25 mouse cellular contexts compared by ENCODE assay signal in the genomic region with DNA sequence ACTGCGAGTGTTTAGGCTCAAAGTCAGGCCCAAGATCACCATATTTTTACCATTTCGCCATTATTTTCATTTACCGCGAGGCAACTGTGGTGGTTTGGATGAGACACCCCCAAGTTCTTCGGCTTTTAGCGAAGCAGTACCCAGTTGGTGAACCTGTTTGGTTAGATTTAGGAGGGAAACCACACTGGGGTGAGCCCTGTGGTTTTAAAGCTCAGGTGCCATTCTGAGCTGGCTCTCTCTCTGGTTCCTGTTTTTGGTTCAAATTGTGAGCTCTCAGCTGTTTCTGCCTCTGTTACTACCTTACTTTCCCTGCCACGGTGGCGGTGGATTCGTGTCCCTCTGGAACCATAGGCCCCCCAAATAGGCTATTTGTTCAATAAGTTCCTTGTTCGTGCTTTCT.
A peak's percentile ranks its signal among the peaks of the same experiment; 100 is the strongest.
DNase-seq lines count a peak whose midpoint lies in the region; ATAC-seq and TF ChIP-seq lines count a peak whose summit lies in the region.
"Had no signal": no experiment of that assay in that cellular context is flagged by ENCODE, and none has a peak within 500 bp of the region (broad histone marks: within the 10 kb centered on the region; RNA-seq: fewer than 3 reads in every experiment).

No protein-coding gene starts in this region.

- no peak overlapping the region for H3K27ac ChIP-seq in midbrain, embryonic 11.5 days (ENCODE audit: low read depth, low read length)
- H3K27ac ChIP-seq in midbrain, embryonic 13.5 days: no peak overlapping the region
- no peak overlapping the region for H3K27ac ChIP-seq in CH12.LX (ENCODE audit: insufficient read depth, low read depth)
- H3K27ac ChIP-seq: embryonic facial prominence, embryonic 13.5 days; forebrain, embryonic 12.5 days; heart, embryonic 15.5 days; hindbrain, embryonic 15.5 days had no signal

- H3K9ac ChIP-seq in midbrain, embryonic 11.5 days (ENCODE audit: low read length): no peak overlapping the region
- H3K9ac ChIP-seq in midbrain, embryonic 13.5 days (replicated peaks): no peak overlapping the region
- no peak overlapping the region for H3K9ac ChIP-seq in CH12.LX (ENCODE audit: insufficient read depth, low read depth)
- H3K9ac ChIP-seq: embryonic facial prominence, embryonic 13.5 days; forebrain, embryonic 12.5 days; forebrain, embryonic 15.5 days; heart, embryonic 15.5 days; hindbrain, embryonic 15.5 days had no signal

- dilution Hi-C loops in CH12.LX (cut with MboI; ENCODE audit: extremely low pct_ligation_motif_present, extremely low pct_unique_long_range_greater_than_20kb, low sequenced_read_pairs): no loop called here

- no peaks in the 10 kb centered on the region for H3K36me3 ChIP-seq in midbrain, embryonic 11.5 days (ENCODE audit: control insufficient read depth, insufficient read depth, low read length)
- no peaks in the 10 kb centered on the region for H3K36me3 ChIP-seq in midbrain, embryonic 13.5 days
- H3K36me3 ChIP-seq in CH12.LX (replicated peaks in 1 of 2; ENCODE audit: control insufficient read depth in 1 of 2, insufficient read depth in 1 of 2, low read length in 1 of 2): no peaks in the 10 kb centered on the region
- H3K36me3 ChIP-seq: embryonic facial prominence, embryonic 13.5 days; forebrain, embryonic 12.5 days; forebrain, embryonic 15.5 days; G1E; heart, embryonic 15.5 days; hindbrain, embryonic 15.5 days had no signal

- no peaks in the 10 kb centered on the region for H3K4me1 ChIP-seq in midbrain, embryonic 11.5 days (ENCODE audit: control insufficient read depth, insufficient read depth, low read length)
- H3K4me1 ChIP-seq in midbrain, embryonic 13.5 days (replicated peaks): peaks cover 30% of the 10 kb centered on the region
- peaks cover 3 to 10% of the 10 kb centered on the region in 2 experiments; a peak in 3 of 4 replicates for H3K4me1 ChIP-seq in CH12.LX (ENCODE audit: control insufficient read depth in 1 of 2, insufficient read depth in 2 of 2)

- no peak for TF ChIP-seq CTCF in CH12.LX (conservative IDR thresholded peaks at IDR 0.05 in 1 of 2, IDR thresholded peaks at IDR 0.05 in 1 of 2; ENCODE audit: low read depth in 2 of 2, low read length in 2 of 2)

- no peak overlapping the region for H3K4me2 ChIP-seq in midbrain, embryonic 11.5 days
- no peak overlapping the region for H3K4me2 ChIP-seq in midbrain, embryonic 13.5 days (replicated peaks)
- H3K4me2 ChIP-seq in CH12.LX (ENCODE audit: insufficient read depth, low read depth, poor library complexity, severe bottlenecking): peak overlapping the region; percentile 59; the same call in 1 of the 2 replicates
- H3K4me2 ChIP-seq: embryonic facial prominence, embryonic 13.5 days; forebrain, embryonic 12.5 days; forebrain, embryonic 15.5 days; heart, embryonic 15.5 days; hindbrain, embryonic 15.5 days had no signal

- intact Hi-C loops in gastrocnemius, postnatal 36 days (cut with DNase I): loop anchor here (10.0 kb wide), 1 partner anchor 1122 kb away; no protein-coding TSS in a partner anchor
- intact Hi-C loops in heart, postnatal 25 days (cut with DNase I): loop anchor here (5.0 kb wide), 2 partner anchors 1120 to 1440 kb away; no protein-coding TSS in a partner anchor

- no peak overlapping the region for H3K4me3 ChIP-seq in midbrain, embryonic 11.5 days (ENCODE audit: low read depth, low read length)
- H3K4me3 ChIP-seq in midbrain, embryonic 13.5 days (replicated peaks): no peak overlapping the region
- H3K4me3 ChIP-seq in CH12.LX (replicated peaks in 1 of 3; ENCODE audit: low read depth in 2 of 3, low read length in 2 of 3, poor library complexity in 1 of 3): no peak overlapping the region
- H3K4me3 ChIP-seq: embryonic facial prominence, embryonic 13.5 days; erythroblast, embryonic 14.5 days; forebrain, embryonic 12.5 days; forebrain, embryonic 15.5 days; heart, embryonic 15.5 days; hindbrain, embryonic 15.5 days had no signal

- no peak for ATAC-seq in midbrain, embryonic 11.5 days (ENCODE audit: low FRiP score)
- ATAC-seq in midbrain, embryonic 13.5 days: no peak
- ATAC-seq in granulocyte monocyte progenitor cell, adult 5-6 weeks (replicated peaks; ENCODE audit: poor library complexity, severe bottlenecking): 0 out of 2 replicates have a peak, but pooled peaks have one; percentile 28
- ATAC-seq: forebrain, embryonic 15.5 days; intestine, postnatal 0 days; Patski had no signal

- H3K79me2 ChIP-seq in CH12.LX (replicated peaks; ENCODE audit: control insufficient read depth, extremely low read depth, insufficient read depth, poor library complexity, severe bottlenecking): no peaks in the 10 kb centered on the region

- peak; percentile 66 for DNase-seq in midbrain, embryonic 11.5 days (ENCODE audit: low spot score, missing footprints)
- DNase-seq in A20 (ENCODE audit: low read depth, low spot score) (peak; percentile 53), CH12.LX (ENCODE audit: extremely low read depth) (peak; percentile 40)
- DNase-seq in gastrocnemius, postnatal 36 days: no peak
- DNase-seq in heart, postnatal 25 days (ENCODE audit: low spot score): no peak
- DNase-seq: adrenal gland, postnatal 10 days; adrenal gland, postnatal 36 days; cerebellum, adult 18-20 months; cerebellum, adult 9-10 months; cerebellum, postnatal 14 days; gastrocnemius, postnatal 25 days; heart, adult 18-20 months; heart, postnatal 10 days; heart, postnatal 4 days had no signal

- WGBS in midbrain, embryonic 11.5 days: 94% methylated on average over 10 of the region's 10 CpGs
- 98% methylated on average over 10 of the region's 10 CpGs for WGBS in midbrain, embryonic 13.5 days

- no peaks in the 10 kb centered on the region for H3K27me3 ChIP-seq in midbrain, embryonic 11.5 days (ENCODE audit: control insufficient read depth, insufficient read depth, low read length)
- H3K27me3 ChIP-seq in midbrain, embryonic 13.5 days: no peaks in the 10 kb centered on the region
- no peaks in the 10 kb centered on the region for H3K27me3 ChIP-seq in CH12.LX (replicated peaks)
- H3K27me3 ChIP-seq: embryonic facial prominence, embryonic 13.5 days; forebrain, embryonic 12.5 days; forebrain, embryonic 15.5 days; heart, embryonic 15.5 days; hindbrain, embryonic 15.5 days; Patski had no signal

- TF ChIP-seq EP300 in CH12.LX (IDR thresholded peaks at IDR 0.05; ENCODE audit: low read length): peak; percentile 90

- no peak for TF ChIP-seq POLR2A in CH12.LX (IDR thresholded peaks at IDR 0.05; ENCODE audit: low read depth, low read length)

- in situ Hi-C loops in CH12.LX (cut with MboI; ENCODE audit: low pct_ligation_motif_present, low pct_unique_long_range_greater_than_20kb, low sequenced_read_pairs): no loop called here

- TF ChIP-seq RAD21 in CH12.LX (IDR thresholded peaks at IDR 0.05; ENCODE audit: low read depth, low read length): no peak

- no peaks in the 10 kb centered on the region for H3K9me3 ChIP-seq in midbrain, embryonic 11.5 days (ENCODE audit: control insufficient read depth, low read length)
- H3K9me3 ChIP-seq in midbrain, embryonic 13.5 days: no peaks in the 10 kb centered on the region
- H3K9me3 ChIP-seq in CH12.LX (replicated peaks; ENCODE audit: low read length): no peaks in the 10 kb centered on the region
- H3K9me3 ChIP-seq: embryonic facial prominence, embryonic 13.5 days; forebrain, embryonic 12.5 days; forebrain, embryonic 15.5 days; heart, embryonic 15.5 days; hindbrain, embryonic 15.5 days had no signal

TF ChIP-seq in CH12.LX, 34 proteins besides CTCF, POLR2A, EP300 and RAD21 (continues in another document):
- no peak for TF ChIP-seq ZKSCAN1 (IDR thresholded peaks at IDR 0.05; ENCODE audit: borderline replicate concordance, low read depth, low read length)
- TF ChIP-seq POLR2AphosphoS2 (IDR thresholded peaks at IDR 0.05; ENCODE audit: low read depth, low read length): no peak
- no peak for TF ChIP-seq TBP (conservative IDR thresholded peaks at IDR 0.05; ENCODE audit: low read depth, low read length)
- TF ChIP-seq JUN (IDR thresholded peaks at IDR 0.05; ENCODE audit: insufficient read depth, low read depth, low read length): peak; percentile 39; the same call in 1 of the 2 replicates
- no peak for TF ChIP-seq UBTF (IDR thresholded peaks at IDR 0.05; ENCODE audit: low read depth, low read length)
- TF ChIP-seq RCOR1 (conservative IDR thresholded peaks at IDR 0.05; ENCODE audit: low read depth, low read length): 0 out of 2 replicates have a peak, but pooled peaks have one; percentile 62
- 0 out of 2 replicates have a peak, but pooled peaks have one; percentile 45 for TF ChIP-seq TCF12 (IDR thresholded peaks at IDR 0.05; ENCODE audit: low read depth, low read length)
- TF ChIP-seq ELF1 (IDR thresholded peaks at IDR 0.05; ENCODE audit: low read depth, low read length): no peak
- TF ChIP-seq NRF1 (IDR thresholded peaks at IDR 0.05; ENCODE audit: low read depth, low read length): no peak
- no peak for TF ChIP-seq CHD2 (IDR thresholded peaks at IDR 0.05; ENCODE audit: low read length)
- 0 out of 2 replicates have a peak, but pooled peaks have one; percentile 34 for TF ChIP-seq CHD1 (IDR thresholded peaks at IDR 0.05; ENCODE audit: low read depth, low read length)
- peak; percentile 38; the same call in 1 of the 2 replicates for TF ChIP-seq MAX (IDR thresholded peaks at IDR 0.05; ENCODE audit: low read length)
- TF ChIP-seq MAZ (IDR thresholded peaks at IDR 0.05; ENCODE audit: low read depth, low read length): no peak
- TF ChIP-seq HCFC1 (IDR thresholded peaks at IDR 0.05; ENCODE audit: low read depth, low read length): peak; percentile 14; the same call in 1 of the 2 replicates
- 0 out of 2 replicates have a peak, but pooled peaks have one; percentile 47 for TF ChIP-seq MYC (IDR thresholded peaks at IDR 0.05; ENCODE audit: low read depth, low read length)
- no peak for TF ChIP-seq ZC3H11A (IDR thresholded peaks at IDR 0.05; ENCODE audit: low read depth, low read length)
- TF ChIP-seq KAT2A (IDR thresholded peaks at IDR 0.05; ENCODE audit: insufficient replicate concordance, low read length): no peak
- TF ChIP-seq IRF4 (IDR thresholded peaks at IDR 0.05; ENCODE audit: low read depth, low read length): peak; percentile 90
- TF ChIP-seq ZNF384 (IDR thresholded peaks at IDR 0.05; ENCODE audit: low read depth, low read length): no peak
- TF ChIP-seq NELFE (IDR thresholded peaks at IDR 0.05; ENCODE audit: low read depth, low read length): no peak
- TF ChIP-seq E2F4 (IDR thresholded peaks at IDR 0.05; ENCODE audit: insufficient replicate concordance, low read depth, low read length): no peak
- TF ChIP-seq JUND (conservative IDR thresholded peaks at IDR 0.05; ENCODE audit: low read depth, low read length): peak; percentile 74; the same call in 1 of the 2 replicates
- TF ChIP-seq SMC3 (IDR thresholded peaks at IDR 0.05; ENCODE audit: low read depth, low read length): no peak
- TF ChIP-seq ZMIZ1 (IDR thresholded peaks at IDR 0.05; ENCODE audit: low read depth, low read length): no peak
- TF ChIP-seq BHLHE40 (IDR thresholded peaks at IDR 0.05; ENCODE audit: low read depth, low read length): peak; percentile 79
- TF ChIP-seq USF2 (conservative IDR thresholded peaks at IDR 0.05; ENCODE audit: low read depth, low read length): no peak
- TF ChIP-seq ETS1 (conservative IDR thresholded peaks at IDR 0.05; ENCODE audit: low read depth, low read length): peak; percentile 34

Comparison
In these comparisons a context has a peak if more than half of its experiments do, and no peak if none do; other contexts are left out.
1. DNase-seq: peak in midbrain, embryonic 11.5 days (single experiment), A20 (single experiment) and CH12.LX (single experiment); none in gastrocnemius, postnatal 36 days (0 of 2) and heart, postnatal 25 days (single experiment).